Mouse (Mus musculus) spleen, adult 2 months (tissue): ENCODE measurements at regions not wholly inside any gene's neighbourhood (a gene's known extent, or its start where the extent isn't known, plus 50 kb on each side); places are given as distances from the start of the nearest gene placed in this dataset.

ENCODE experiments used
- DNase-seq, 2 experiments: peaks; one replicate each; pipeline versions ENCODE4 v3.0.0 to v3.0.0-alpha.2; 2012 to 2021; ENCODE audit warnings: low spot score in 2 of 2, low read depth in 1 of 2
- H3K27ac ChIP-seq: fragments of 200-500 bp; 2 replicates; pipeline ENCODE4 v1.5.1; 2012; ENCODE audit warnings: low read length, inconsistent platforms; ENCODE audit not compliant: insufficient read depth
- H3K27me3 ChIP-seq: fragments of 200-500 bp; 2 replicates; pipeline ENCODE4 v1.6.1; 2012; ENCODE audit warnings: mild to moderate bottlenecking, moderate library complexity, low read length, inconsistent platforms; ENCODE audit not compliant: control insufficient read depth, insufficient read depth
- H3K36me3 ChIP-seq: fragments of 200-500 bp; 2 replicates; pipeline ENCODE4 v1.6.1; 2012; ENCODE audit warnings: mild to moderate bottlenecking, low read length, inconsistent platforms; ENCODE audit not compliant: control insufficient read depth, insufficient read depth
- H3K4me1 ChIP-seq: fragments of 200-500 bp; 2 replicates; pipeline ENCODE4 v1.6.1; 2011; ENCODE audit warnings: inconsistent platforms; ENCODE audit not compliant: control insufficient read depth, insufficient read depth, insufficient read length
- H3K4me3 ChIP-seq: fragments of 200-500 bp; 2 replicates; pipeline ENCODE4 v1.5.1; 2011; ENCODE audit warnings: mild to moderate bottlenecking, inconsistent platforms; ENCODE audit not compliant: insufficient read depth, insufficient read length; ENCODE audit errors: extremely low read depth
- CTCF ChIP-seq: fragments of 200-500 bp; IDR thresholded peaks from 2 replicates; pipeline ENCODE4 v1.5.1; 2011; ENCODE audit warnings: mild to moderate bottlenecking, inconsistent platforms; ENCODE audit not compliant: insufficient read depth, insufficient read length, insufficient replicate concordance; ENCODE audit errors: extremely low read depth
- POLR2A ChIP-seq: fragments of 200-500 bp; IDR thresholded peaks from 2 replicates; pipeline ENCODE4 v1.6.1; 2011; ENCODE audit warnings: low read depth, low read length, inconsistent platforms
- WGBS: fragments of 180-500 bp; shearing (Covaris S2); methylation state at CpG from one replicate; pipeline ENCODE4 v1.1.7; 2018; 5-methylcytosine and 5-hydroxymethylcytosine counted together

DNA sequence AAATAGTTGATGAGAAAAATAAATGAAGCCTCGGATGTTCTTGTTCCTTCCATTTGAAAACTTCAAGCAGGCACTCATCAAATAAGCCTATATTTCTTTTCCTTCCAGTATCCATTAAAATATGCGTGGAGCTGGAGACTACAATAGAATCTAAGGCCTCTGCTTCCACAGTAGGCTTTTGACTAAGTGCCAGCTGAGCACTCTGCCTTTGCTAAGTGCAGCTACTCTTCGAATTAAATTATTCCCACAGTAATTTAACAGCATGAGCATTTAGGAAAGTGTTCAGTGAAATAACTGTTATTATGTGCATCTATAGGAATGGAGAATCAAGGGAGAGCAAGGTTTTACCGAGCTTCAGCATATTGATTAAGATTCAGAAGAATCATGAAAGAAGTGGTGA is 280.5 kb upstream of the C030005K15Rik start:
- Histone ChIP-seq H3K27ac (no peak overlapping the region), H3K36me3 (no peaks in the 10 kb centered on the region), H3K4me1 (no peaks in the 10 kb centered on the region), H3K27me3 (no peaks in the 10 kb centered on the region), H3K4me3 (no peak overlapping the region)
- TF ChIP-seq POLR2A (no peak), CTCF (no peak)
- 70% methylated on average over 4 of the region's 4 CpGs for WGBS
- DNase-seq: no peak

DNA sequence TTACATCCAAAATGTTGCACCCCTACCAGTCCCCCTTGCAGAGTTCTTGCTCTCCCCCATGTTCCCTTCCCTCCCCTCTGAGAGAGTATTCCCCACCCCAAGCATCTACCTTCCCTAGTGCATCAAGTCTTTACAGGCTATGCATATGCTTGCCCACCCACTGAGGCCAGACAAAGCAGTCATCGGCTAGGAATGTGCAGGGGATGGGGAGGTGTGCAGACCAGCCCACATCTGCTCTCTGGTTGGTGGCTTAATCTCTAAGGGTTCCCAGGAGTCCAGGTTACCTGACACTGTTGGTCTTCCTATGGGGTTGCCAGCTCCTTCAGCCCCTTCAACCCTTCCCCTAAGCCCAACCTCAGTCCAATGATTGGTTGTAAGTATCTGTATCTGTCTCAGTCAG is 281.8 kb upstream of the C030005K15Rik start:
- no peak for DNase-seq
- no peak overlapping the region for H3K4me3 ChIP-seq
- 62% methylated on average over 1 of the region's 1 CpGs for WGBS
- no peaks in the 10 kb centered on the region for H3K27me3 ChIP-seq
- TF ChIP-seq CTCF (no peak), POLR2A (no peak)
- no peaks in the 10 kb centered on the region for H3K36me3 ChIP-seq
- H3K4me1 ChIP-seq: no peaks in the 10 kb centered on the region
- H3K27ac ChIP-seq: no peak overlapping the region

DNA sequence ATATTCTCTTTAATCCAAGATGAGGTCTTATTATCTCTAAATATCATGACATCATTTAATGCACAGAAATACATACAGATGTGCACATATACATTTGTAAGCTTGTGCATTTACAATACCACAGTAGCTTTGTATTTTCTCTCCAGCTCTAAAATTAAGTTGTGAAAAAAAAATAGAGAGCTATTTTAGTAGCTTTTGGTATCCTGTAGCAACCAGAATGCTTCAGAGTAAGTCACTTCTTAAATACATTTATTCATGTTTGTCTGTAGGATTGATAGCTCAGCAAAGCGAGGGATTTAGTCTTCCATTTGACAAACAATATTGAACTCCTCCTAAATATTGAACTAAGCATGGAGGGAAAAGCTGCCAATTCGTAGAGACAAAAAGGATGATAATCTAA is 286.4 kb upstream of the C030005K15Rik start:
- no peak overlapping the region for H3K4me3 ChIP-seq
- TF ChIP-seq CTCF: no peak
- TF ChIP-seq POLR2A: no peak
- no peaks in the 10 kb centered on the region for H3K4me1 ChIP-seq
- DNase-seq: no peak
- 78% methylated on average over 2 of the region's 2 CpGs for WGBS
- no peaks in the 10 kb centered on the region for H3K27me3 ChIP-seq
- no peaks in the 10 kb centered on the region for H3K36me3 ChIP-seq
- H3K27ac ChIP-seq: no peak overlapping the region

DNA sequence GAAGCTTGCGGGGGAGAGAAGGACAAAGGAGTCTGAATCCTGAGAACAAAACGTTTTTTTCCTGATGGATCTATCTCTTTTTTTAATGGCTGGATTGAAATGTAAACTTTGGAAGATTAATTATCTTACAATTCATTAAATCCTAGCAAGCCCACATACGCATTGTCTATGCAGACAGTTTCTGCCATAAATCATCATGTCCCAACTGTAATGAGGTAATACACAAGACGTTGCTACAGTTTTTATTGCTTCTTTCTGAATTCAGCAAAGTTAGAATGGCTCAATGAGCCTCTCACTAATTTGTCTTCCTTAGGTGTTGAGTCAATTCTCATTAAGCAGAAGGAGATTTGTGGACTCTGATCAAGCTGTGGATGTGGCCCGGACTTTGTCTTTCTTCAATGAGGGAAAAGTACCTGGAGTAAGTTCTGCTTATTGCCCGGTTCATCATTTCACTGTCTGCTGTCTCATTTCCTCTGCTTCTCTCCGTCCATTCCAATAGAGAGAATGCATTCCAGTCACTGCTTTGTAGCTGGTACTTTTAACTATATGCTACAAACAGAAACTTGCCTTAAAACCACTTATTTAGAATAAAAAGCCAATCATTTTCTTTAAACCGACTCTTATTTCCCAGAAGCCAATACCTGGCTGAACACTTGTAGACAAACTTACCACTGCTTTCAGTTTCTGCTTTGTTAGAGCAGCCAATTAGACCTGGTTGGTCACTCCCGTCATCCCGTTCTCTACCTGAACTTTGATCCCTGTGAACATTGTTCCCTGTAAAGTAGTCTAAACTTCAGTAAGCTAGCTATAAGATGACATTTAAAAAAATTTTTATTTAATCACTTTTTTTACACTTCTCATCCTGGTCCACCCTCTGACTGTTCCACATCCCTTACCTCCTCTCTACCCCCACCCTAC is 288.7 kb upstream of the C030005K15Rik start:
- no peaks in the 10 kb centered on the region for H3K27me3 ChIP-seq
- 79% methylated on average over 10 of the region's 10 CpGs for WGBS
- H3K27ac ChIP-seq: no peak overlapping the region
- H3K4me3 ChIP-seq: no peak overlapping the region
- TF ChIP-seq POLR2A (no peak), CTCF (no peak)
- no peaks in the 10 kb centered on the region for H3K36me3 ChIP-seq
- no peaks in the 10 kb centered on the region for H3K4me1 ChIP-seq
- DNase-seq: no peak

DNA sequence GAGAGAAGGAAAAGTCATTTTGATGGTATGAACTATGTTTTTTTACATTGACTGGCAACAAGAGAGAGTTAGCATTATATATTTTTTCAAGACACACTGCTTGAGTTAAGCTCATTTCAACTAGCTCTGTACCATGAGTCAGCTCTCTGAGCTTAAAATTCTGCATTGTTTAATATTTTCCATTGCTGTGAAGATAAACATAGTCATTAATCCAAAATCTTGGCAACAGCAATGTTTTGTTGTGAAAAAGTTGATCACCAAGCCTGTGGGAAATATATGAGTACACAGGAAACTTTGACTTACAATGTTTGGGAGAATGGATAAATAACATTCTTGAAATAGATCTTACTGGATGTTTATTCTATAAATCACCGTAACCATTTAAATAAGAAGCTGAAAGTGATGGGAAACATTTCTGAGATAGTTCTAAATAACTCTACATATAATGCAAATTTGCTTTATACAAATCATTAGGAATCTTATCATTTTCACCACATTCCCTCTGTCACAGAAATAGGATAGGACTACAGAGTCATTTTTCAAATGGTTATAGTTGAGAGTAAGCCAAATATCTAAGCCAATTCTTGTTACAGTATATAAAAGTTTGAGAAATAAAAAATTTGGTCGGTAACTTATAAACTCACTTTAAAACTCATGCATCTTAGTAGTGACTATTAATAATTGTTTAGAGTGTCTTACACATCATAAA is 290.2 kb upstream of the C030005K15Rik start:
- Histone ChIP-seq H3K4me3 (no peak overlapping the region), H3K36me3 (no peaks in the 10 kb centered on the region), H3K27me3 (no peaks in the 10 kb centered on the region), H3K4me1 (no peaks in the 10 kb centered on the region), H3K27ac (no peak overlapping the region)
- TF ChIP-seq POLR2A (no peak), CTCF (no peak)
- 93% methylated on average over 2 of the region's 2 CpGs for WGBS
- no peak for DNase-seq

GRCm38 (mm10) chr10:98029124-98029523 is 302.6 kb upstream of the C030005K15Rik start:
- DNase-seq: no peak
- H3K27ac ChIP-seq: no peak overlapping the region
- 85% methylated on average over 8 of the region's 8 CpGs for WGBS
- no peaks in the 10 kb centered on the region for H3K36me3 ChIP-seq
- no peaks in the 10 kb centered on the region for H3K27me3 ChIP-seq
- no peak overlapping the region for H3K4me3 ChIP-seq
- no peaks in the 10 kb centered on the region for H3K4me1 ChIP-seq
- TF ChIP-seq POLR2A (no peak), CTCF (no peak)

- TF ChIP-seq CTCF: no peak
- TF ChIP-seq POLR2A: no peak
These were observed 303.1 kb upstream of the C030005K15Rik start for GRCm38 (mm10) chr10:98029621-98030020.

More at GRCm38 (mm10) chr10:98029621-98030020, 303.1 kb upstream of the C030005K15Rik start:
- Histone ChIP-seq H3K36me3 (no peaks in the 10 kb centered on the region), H3K4me3 (no peak overlapping the region), H3K27ac (no peak overlapping the region), H3K4me1 (no peaks in the 10 kb centered on the region), H3K27me3 (no peaks in the 10 kb centered on the region)
- WGBS: 78% methylated on average over 3 of the region's 3 CpGs
- DNase-seq: no peak
